Mouse (Mus musculus) forebrain, embryonic 11.5 days (tissue): Measurements from ENCODE around the gene Prickle1. TPM values are rescaled to one million over a fixed set of nuclear protein-coding genes. Genes with fewer than 3 reads are reported as not detected.
A peak's percentile ranks its signal among the peaks of the same experiment; 100 is the strongest.

ENCODE experiments used
- ATAC-seq: fragments of 200-750 bp; cut with Nextera tagmentation; replicated peaks from 2 replicates; pipeline ENCODE4 v1.8.0; 2017; ENCODE audit warnings: moderate TSS enrichment; ENCODE audit not compliant: low FRiP score
- DNase-seq: peaks from one replicate; pipeline ENCODE4 v3.0.0-alpha.2; 2017; ENCODE audit warnings: low spot score
- H3K27ac ChIP-seq: fragments of 300-500 bp; sonication (generic); 2 replicates; pipeline ENCODE4 v1.5.1; 2014; ENCODE audit warnings: low read depth, low read length
- H3K27me3 ChIP-seq: fragments of 300-500 bp; sonication (generic); 2 replicates; pipeline ENCODE4 v1.6.1; 2014; ENCODE audit warnings: mild to moderate bottlenecking, low read length, mixed read lengths; ENCODE audit not compliant: control insufficient read depth, insufficient read depth
- H3K36me3 ChIP-seq: fragments of 300-500 bp; sonication (generic); 2 replicates; pipeline ENCODE4 v1.6.1; 2014; ENCODE audit warnings: mild to moderate bottlenecking, low read length, moderate library complexity, mixed read lengths; ENCODE audit not compliant: control insufficient read depth, insufficient read depth
- H3K4me1 ChIP-seq: fragments of 300-500 bp; sonication (generic); replicated peaks from 2 replicates; pipeline ENCODE4 v1.6.1; 2014; ENCODE audit warnings: low read length, mixed read lengths; ENCODE audit not compliant: control insufficient read depth, insufficient read depth
- H3K4me2 ChIP-seq: fragments of 300-500 bp; sonication (generic); 2 replicates; pipeline ENCODE4 v1.6.1; 2014; ENCODE audit warnings: low read depth, mild to moderate bottlenecking, low read length, moderate library complexity, mixed read lengths; ENCODE audit not compliant: severe bottlenecking
- H3K4me3 ChIP-seq: fragments of 300-500 bp; sonication (generic); 2 replicates; pipeline ENCODE4 v1.5.1; 2014; ENCODE audit warnings: low read depth, low read length
- H3K9ac ChIP-seq: fragments of 300-500 bp; sonication (generic); 2 replicates; pipeline ENCODE4 v1.6.1; 2014; ENCODE audit warnings: low read length
- H3K9me3 ChIP-seq: fragments of 300-500 bp; sonication (generic); 2 replicates; pipeline ENCODE4 v1.6.1; 2016; ENCODE audit warnings: low read length, mixed read lengths; ENCODE audit not compliant: control insufficient read depth
- WGBS: fragments of 180-500 bp; shearing (Covaris S2); extraction: QIAGEN DNeasy Blood & Tissue Kit; methylation state at CpG from one replicate; pipeline ENCODE4 v1.1.7; 2014; 5-methylcytosine and 5-hydroxymethylcytosine counted together
- polyA plus RNA-seq: library from polyadenylated mRNA; unstranded; fragments of >200 nt; fragmentation: Nextera tagmentation; extraction: Ambion mirVana; gene quantifications from 2 replicates; pipeline ENCODE4 v1.2.1, GENCODE M21; 2014

Gene Prickle1
- 11.6 and 12.4 TPM in 2 replicates for polyA plus RNA-seq

GRCm38 (mm10) chr15:93595746-93596145 is at the start of gene Prickle1:
Gene Prickle1 (minus strand): TSS chr15:93595891.
- Histone ChIP-seq H3K27me3 (no peaks in the 10 kb centered on the region; the same call in 1 of the 2 replicates), H3K4me1 (peaks cover 5% of the 10 kb centered on the region), H3K27ac (peak within 1 kb of the TSS; percentile 41; the same call in 1 of the 2 replicates), H3K36me3 (no peaks in the 10 kb centered on the region), H3K4me2 (peak within 1 kb of the TSS; percentile 99), H3K9ac (peak within 1 kb of the TSS; percentile 69), H3K4me3 (peak within 1 kb of the TSS; percentile 78), H3K9me3 (no peaks in the 10 kb centered on the region)
- ATAC-seq (peak; percentile 96), DNase-seq (peak; percentile 93)
- WGBS = 0% methylated on average over 51 of the region's 60 CpGs

DNA sequence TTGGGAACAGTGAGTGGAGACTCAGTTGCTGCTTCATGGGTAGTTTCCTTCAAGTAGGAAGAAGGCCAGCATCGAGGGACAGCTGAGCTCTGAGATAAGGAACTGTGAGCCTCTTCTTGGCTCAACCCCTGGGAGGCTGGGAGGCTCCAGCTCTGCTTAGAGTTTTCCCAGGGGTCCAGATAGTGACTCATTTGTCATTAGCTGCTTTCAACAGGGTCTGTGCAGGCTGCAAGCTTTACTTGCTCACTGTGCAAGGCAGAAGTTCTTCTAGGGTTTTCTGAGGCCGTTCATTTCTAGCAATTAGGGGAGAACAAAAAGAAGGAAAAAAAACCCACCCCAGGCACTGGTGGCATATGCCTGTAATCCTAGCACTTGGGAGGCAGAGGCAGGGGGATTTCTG is 44.5 kb upstream of the Prickle1 start:
- no peaks in the 10 kb centered on the region for H3K4me1 ChIP-seq
- no peak overlapping the region for H3K27ac ChIP-seq
- H3K4me2 ChIP-seq = no peak overlapping the region
- no peaks in the 10 kb centered on the region for H3K27me3 ChIP-seq
- WGBS = 94% methylated on average over 2 of the region's 2 CpGs
- DNase-seq (no peak), ATAC-seq (no peak)
- H3K4me3 ChIP-seq = no peak overlapping the region
- H3K9me3 ChIP-seq = no peaks in the 10 kb centered on the region
- H3K36me3 ChIP-seq = no peaks in the 10 kb centered on the region
- H3K9ac ChIP-seq = no peak overlapping the region

DNA sequence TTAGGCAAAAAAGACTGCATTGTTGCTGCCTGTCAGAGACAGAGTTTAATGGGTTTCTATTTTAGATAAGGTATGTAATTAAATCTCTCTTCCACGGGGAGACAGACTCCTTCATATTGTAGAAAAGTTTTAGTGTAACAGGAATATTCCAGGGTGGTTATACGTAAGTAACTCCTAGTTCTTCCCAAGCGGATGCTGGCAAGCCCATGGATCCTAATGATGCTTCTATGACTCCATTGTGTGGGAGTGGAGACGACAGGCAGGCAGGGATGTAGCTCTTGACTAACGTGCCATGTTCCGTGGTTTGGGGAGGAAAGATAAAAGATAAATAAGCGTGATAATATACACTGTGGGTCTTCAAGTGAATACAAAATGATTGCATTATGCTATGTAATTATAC is 41.3 kb upstream of the Prickle1 start:
- Histone ChIP-seq H3K27me3 (no peaks in the 10 kb centered on the region), H3K27ac (no peak overlapping the region), H3K4me2 (no peak overlapping the region), H3K36me3 (no peaks in the 10 kb centered on the region), H3K4me1 (no peaks in the 10 kb centered on the region), H3K9me3 (no peaks in the 10 kb centered on the region), H3K9ac (no peak overlapping the region), H3K4me3 (no peak overlapping the region)
- no peak for ATAC-seq
- WGBS = 86% methylated on average over 7 of the region's 7 CpGs
- DNase-seq = no peak

GRCm38 (mm10) chr15:93635603-93636002 is 39.9 kb upstream of the Prickle1 start:
- H3K27me3 ChIP-seq = no peaks in the 10 kb centered on the region
- 55% methylated on average over 4 of the region's 4 CpGs for WGBS
- no peaks in the 10 kb centered on the region for H3K36me3 ChIP-seq
- no peak overlapping the region for H3K4me2 ChIP-seq
- H3K4me3 ChIP-seq = no peak overlapping the region
- H3K9ac ChIP-seq = no peak overlapping the region
- H3K4me1 ChIP-seq = no peaks in the 10 kb centered on the region
- no peak for DNase-seq
- H3K9me3 ChIP-seq = no peaks in the 10 kb centered on the region
- H3K27ac ChIP-seq = no peak overlapping the region
- no peak for ATAC-seq

DNA sequence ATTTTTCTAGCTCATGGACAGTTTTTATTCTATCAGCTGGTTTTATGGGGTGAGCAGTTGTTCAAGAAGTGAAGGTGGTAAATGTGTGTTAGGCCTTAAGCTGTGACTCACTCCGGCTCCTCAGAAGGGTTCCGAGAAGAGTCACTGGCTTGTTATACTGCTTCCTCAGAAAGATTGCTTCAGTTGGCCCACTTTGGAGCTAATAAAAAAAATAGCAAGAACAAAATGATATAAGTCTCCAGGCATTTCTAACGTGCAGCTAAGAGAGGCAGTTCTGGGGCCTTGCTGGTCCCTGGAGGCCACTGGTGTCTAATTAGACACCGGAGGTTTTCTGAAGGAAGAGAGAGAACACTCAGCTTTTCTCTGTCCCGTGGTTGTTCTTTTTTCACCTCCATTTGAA is 38.8 kb upstream of the Prickle1 start:
- H3K4me2 ChIP-seq = no peak overlapping the region
- no peaks in the 10 kb centered on the region for H3K27me3 ChIP-seq
- no peaks in the 10 kb centered on the region for H3K9me3 ChIP-seq
- ATAC-seq = no peak
- no peak overlapping the region for H3K9ac ChIP-seq
- no peak overlapping the region for H3K27ac ChIP-seq
- H3K4me1 ChIP-seq = no peaks in the 10 kb centered on the region
- 85% methylated on average over 5 of the region's 5 CpGs for WGBS
- H3K4me3 ChIP-seq = no peak overlapping the region
- no peaks in the 10 kb centered on the region for H3K36me3 ChIP-seq
- DNase-seq = no peak

DNA sequence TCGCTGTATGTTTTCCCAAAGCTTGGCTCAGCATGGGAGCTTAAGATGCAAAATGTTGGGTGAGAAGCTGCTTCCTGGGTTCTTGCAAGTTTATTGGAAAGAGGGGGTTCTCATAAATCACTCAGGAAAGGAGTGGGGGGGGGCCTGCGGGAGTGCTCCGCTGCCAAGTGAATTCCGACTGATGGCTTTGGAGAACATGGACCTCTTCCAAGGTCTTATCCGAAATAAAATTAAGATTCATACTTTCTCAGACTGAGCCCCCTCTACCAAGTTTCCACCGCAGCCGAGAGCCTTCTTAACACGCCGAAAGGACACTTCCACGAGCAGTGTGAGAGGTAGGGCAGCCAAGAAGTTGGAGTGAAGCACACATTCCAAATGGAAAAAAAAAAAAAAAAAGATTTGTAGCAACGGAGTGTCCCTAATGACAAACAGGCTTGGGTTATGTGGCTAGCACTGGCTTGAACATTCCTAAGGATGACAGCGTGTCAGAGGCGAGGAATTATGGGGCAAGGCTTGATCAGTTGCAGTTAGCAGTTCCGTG is 34.4 kb upstream of the Prickle1 start:
- DNase-seq (no peak), ATAC-seq (no peak)
- WGBS = 90% methylated on average over 14 of the region's 14 CpGs

GRCm38 (mm10) chr15:93629201-93629600 is 33.5 kb upstream of the Prickle1 start:
- H3K27ac ChIP-seq = no peak overlapping the region
- H3K36me3 ChIP-seq = no peaks in the 10 kb centered on the region
- ATAC-seq = no peak
- no peaks in the 10 kb centered on the region for H3K9me3 ChIP-seq
- H3K4me1 ChIP-seq = no peaks in the 10 kb centered on the region
- no peak overlapping the region for H3K4me2 ChIP-seq
- DNase-seq = no peak
- WGBS = 93% methylated on average over 9 of the region's 9 CpGs
- no peak overlapping the region for H3K9ac ChIP-seq
- H3K27me3 ChIP-seq = no peaks in the 10 kb centered on the region
- H3K4me3 ChIP-seq = no peak overlapping the region

More for the DNA sequence above, 34.4 kb upstream of the Prickle1 start:
- Histone ChIP-seq H3K9ac (no peak overlapping the region), H3K4me2 (no peak overlapping the region), H3K27me3 (no peaks in the 10 kb centered on the region), H3K4me3 (no peak overlapping the region), H3K36me3 (no peaks in the 10 kb centered on the region), H3K9me3 (no peaks in the 10 kb centered on the region), H3K27ac (no peak overlapping the region), H3K4me1 (no peaks in the 10 kb centered on the region)

DNA sequence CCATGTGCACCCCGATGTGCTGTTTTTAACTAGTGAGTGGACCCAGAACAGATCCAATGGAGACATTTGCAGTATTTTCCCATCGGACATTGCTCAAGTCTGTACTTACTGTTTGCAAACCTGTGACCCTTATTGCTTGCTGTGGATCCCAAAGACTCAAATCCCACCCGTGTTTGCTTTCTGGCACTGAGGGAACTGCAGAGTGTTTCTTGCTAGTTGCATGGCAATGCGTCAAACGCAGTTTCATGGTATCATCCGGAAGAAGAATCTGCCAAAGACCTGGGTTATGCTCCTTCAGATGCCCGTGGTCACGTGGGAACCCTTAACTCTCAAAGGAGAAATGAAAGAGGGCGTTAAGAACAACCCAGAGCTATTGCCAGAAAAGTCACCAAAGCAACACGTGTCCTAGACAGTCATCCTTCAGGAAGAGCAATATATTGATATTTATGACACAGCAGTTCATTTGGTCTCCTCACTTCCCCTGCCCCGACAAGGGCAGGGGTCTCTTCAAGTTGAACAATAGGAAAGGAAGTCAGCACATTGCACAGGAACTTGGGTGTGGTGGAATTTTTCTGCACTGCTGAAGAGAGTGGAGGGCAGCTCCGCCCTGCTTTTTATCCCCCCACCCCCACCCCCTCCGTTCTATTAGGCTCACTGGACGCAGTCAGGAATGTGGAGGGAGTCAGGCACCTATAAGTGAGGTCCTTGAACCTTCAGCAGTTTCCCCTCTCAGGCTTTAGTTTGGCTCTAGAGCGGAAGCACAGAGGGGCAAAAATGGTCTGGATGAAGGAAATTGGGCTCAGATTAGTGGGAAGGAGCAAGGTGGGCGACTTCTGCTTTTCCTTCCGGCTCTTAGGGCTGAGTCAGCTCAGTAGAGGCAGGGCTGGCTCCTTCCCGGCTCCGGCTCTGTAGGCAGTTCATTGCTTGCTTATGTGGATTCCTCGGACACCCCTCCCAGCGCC is 32.4 kb upstream of the Prickle1 start:
- WGBS = 88% methylated on average over 21 of the region's 21 CpGs
- H3K4me2 ChIP-seq = no peak overlapping the region
- no peak for DNase-seq

More for the DNA sequence above, 32.4 kb upstream of the Prickle1 start:
- Histone ChIP-seq H3K9ac (no peak overlapping the region), H3K4me3 (no peak overlapping the region), H3K27ac (no peak overlapping the region), H3K9me3 (no peaks in the 10 kb centered on the region), H3K4me1 (no peaks in the 10 kb centered on the region), H3K36me3 (no peaks in the 10 kb centered on the region), H3K27me3 (no peaks in the 10 kb centered on the region)
- no peak for ATAC-seq
